Mouse (Mus musculus): Measurements from ENCODE around the gene Lingo2.

DNA sequence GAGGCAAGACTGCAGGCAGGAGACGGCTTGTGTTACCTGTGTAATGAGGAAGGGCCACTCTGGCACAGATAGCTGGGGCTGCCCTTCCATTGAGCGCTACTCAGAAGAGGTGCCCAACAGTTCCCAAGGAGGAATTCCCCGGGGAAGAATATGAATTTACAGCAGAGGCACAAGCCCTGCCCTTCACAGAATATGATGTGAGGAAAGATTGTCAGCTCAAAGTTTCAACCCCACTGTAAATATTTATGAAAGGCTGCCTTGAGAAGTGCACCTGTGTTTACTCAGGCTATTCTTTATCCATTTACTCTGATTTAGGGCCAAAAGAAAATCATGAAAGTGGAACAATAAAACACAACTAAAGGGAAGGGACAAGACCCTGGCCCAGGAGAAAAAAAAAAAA, 1034.1 kb downstream of the Lingo2 start:
- no peak for TF ChIP-seq CTCF (IDR thresholded peaks at IDR 0.05; ENCODE audit: control insufficient read depth, insufficient read depth, insufficient replicate concordance, low read depth, low read length)
- TF ChIP-seq POLR2A (IDR thresholded peaks at IDR 0.05; ENCODE audit: control insufficient read depth, low read depth, low read length) = no peak
